Mouse (Mus musculus): ENCODE results near the gene Ppp3r2. TPM values are rescaled to one million over a fixed set of nuclear protein-coding genes. Genes with fewer than 3 reads are reported as not detected.

Ppp3r2 gene
- not detected in 2 replicates for total RNA-seq (2012; rRNA removed)

GRCm38 (mm10) chr4:49681812-49682211 is at the start of gene Ppp3r2:
TSS of gene Ppp3r2 (minus strand) at chr4:49682024.
- DNase-seq (ENCODE audit: low read depth, low spot score) = no peak
- in situ Hi-C loops (cut with MboI; ENCODE audit: low sequenced_read_pairs in 2 of 2, unreplicated experiment in 2 of 2) = no loop called here

GRCm38 (mm10) chr4:49729326-49729725 is 47.5 kb upstream of the Ppp3r2 start:
- Histone ChIP-seq H3K9ac (ENCODE audit: insufficient read depth, low read depth, low read length, poor library complexity, severe bottlenecking) (no peak overlapping the region), H3K4me3 (ENCODE audit: insufficient read depth in 1 of 2, low read depth in 1 of 2, low read length in 2 of 2, poor library complexity in 1 of 2, severe bottlenecking in 1 of 2) (no peak overlapping the region), H3K4me1 (ENCODE audit: control insufficient read depth in 2 of 2, insufficient read depth in 2 of 2, low read length in 2 of 2, poor library complexity in 1 of 2) (no peaks in the 10 kb centered on the region), H3K36me3 (ENCODE audit: control insufficient read depth, insufficient read depth, low read length, poor library complexity, severe bottlenecking) (no peaks in the 10 kb centered on the region), H3K27ac (ENCODE audit: insufficient read depth, low read depth, low read length, poor library complexity, severe bottlenecking) (no peak overlapping the region), H3K9me3 (ENCODE audit: control insufficient read depth, insufficient read depth, low read depth, low read length) (no peaks in the 10 kb centered on the region)
- in situ Hi-C loops (cut with MboI; ENCODE audit: low sequenced_read_pairs in 2 of 2, unreplicated experiment in 2 of 2) = no loop called here
- TF ChIP-seq ZC3H11A (IDR thresholded peaks at IDR 0.05; ENCODE audit: borderline replicate concordance, low read depth, low read length) (no peak), HCFC1 (IDR thresholded peaks at IDR 0.05; ENCODE audit: borderline replicate concordance, insufficient read depth, low read length) (no peak), MAFK (IDR thresholded peaks at IDR 0.05; ENCODE audit: insufficient read depth, low read depth, low read length) (no peak), CHD2 (IDR thresholded peaks at IDR 0.05; ENCODE audit: low read depth, low read length) (no peak), ZNF384 (IDR thresholded peaks at IDR 0.05; ENCODE audit: low read depth, low read length) (no peak)
- DNase-seq (ENCODE audit: low read depth, low spot score) = no peak

More at GRCm38 (mm10) chr4:49681812-49682211, at the start of gene Ppp3r2:
- Histone ChIP-seq H3K4me3 (ENCODE audit: insufficient read depth in 1 of 2, low read depth in 1 of 2, low read length in 2 of 2, poor library complexity in 1 of 2, severe bottlenecking in 1 of 2) (no peak within 1 kb of the TSS), H3K9me3 (ENCODE audit: control insufficient read depth, insufficient read depth, low read depth, low read length) (no peaks in the 10 kb centered on the region), H3K36me3 (ENCODE audit: control insufficient read depth, insufficient read depth, low read length, poor library complexity, severe bottlenecking) (no peaks in the 10 kb centered on the region), H3K9ac (ENCODE audit: insufficient read depth, low read depth, low read length, poor library complexity, severe bottlenecking) (no peak within 1 kb of the TSS), H3K4me1 (ENCODE audit: control insufficient read depth in 2 of 2, insufficient read depth in 2 of 2, low read length in 2 of 2, poor library complexity in 1 of 2) (no peaks in the 10 kb centered on the region), H3K27ac (ENCODE audit: insufficient read depth, low read depth, low read length, poor library complexity, severe bottlenecking) (no peak within 1 kb of the TSS)
- no peak for TF ChIP-seq ZC3H11A (IDR thresholded peaks at IDR 0.05; ENCODE audit: borderline replicate concordance, low read depth, low read length)

DNA sequence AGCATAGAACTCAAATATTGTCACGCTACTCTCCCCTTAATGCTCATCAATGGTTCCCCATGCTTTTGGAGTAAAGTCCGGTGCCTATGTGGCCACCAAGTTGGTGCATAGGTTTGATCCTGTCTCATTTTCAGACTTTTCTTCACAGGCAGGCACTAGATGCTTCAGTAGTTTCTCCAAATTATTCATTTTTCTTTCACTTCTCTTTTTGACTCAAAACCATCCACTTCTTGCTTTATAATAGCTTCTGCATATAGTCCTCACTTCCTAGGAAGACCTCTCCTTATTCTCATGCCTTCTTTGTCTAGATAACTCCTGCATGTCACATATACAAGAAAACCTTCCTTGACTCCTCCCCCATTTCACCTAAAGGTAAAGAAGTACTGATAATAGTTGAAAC is 42.1 kb upstream of the Ppp3r2 start:
- H3K4me1 ChIP-seq (ENCODE audit: control insufficient read depth in 2 of 2, insufficient read depth in 2 of 2, low read length in 2 of 2, poor library complexity in 1 of 2) = no peaks in the 10 kb centered on the region
- no peaks in the 10 kb centered on the region for H3K36me3 ChIP-seq (ENCODE audit: control insufficient read depth, insufficient read depth, low read length, poor library complexity, severe bottlenecking)
- H3K4me3 ChIP-seq (ENCODE audit: insufficient read depth in 1 of 2, low read depth in 1 of 2, low read length in 2 of 2, poor library complexity in 1 of 2, severe bottlenecking in 1 of 2) = no peak overlapping the region
- in situ Hi-C loops (cut with MboI; ENCODE audit: low sequenced_read_pairs in 2 of 2, unreplicated experiment in 2 of 2) = no loop called here
- TF ChIP-seq HCFC1 (IDR thresholded peaks at IDR 0.05; ENCODE audit: borderline replicate concordance, insufficient read depth, low read length) = no peak
- no peak for TF ChIP-seq ZC3H11A (IDR thresholded peaks at IDR 0.05; ENCODE audit: borderline replicate concordance, low read depth, low read length)
- no peak for TF ChIP-seq MAFK (IDR thresholded peaks at IDR 0.05; ENCODE audit: insufficient read depth, low read depth, low read length)
- no peak for TF ChIP-seq CHD2 (IDR thresholded peaks at IDR 0.05; ENCODE audit: low read depth, low read length)
- TF ChIP-seq ZNF384 (IDR thresholded peaks at IDR 0.05; ENCODE audit: low read depth, low read length) = no peak
- H3K27ac ChIP-seq (ENCODE audit: insufficient read depth, low read depth, low read length, poor library complexity, severe bottlenecking) = no peak overlapping the region
- DNase-seq (ENCODE audit: low read depth, low spot score) = no peak
- H3K9me3 ChIP-seq (ENCODE audit: control insufficient read depth, insufficient read depth, low read depth, low read length) = no peaks in the 10 kb centered on the region
- H3K9ac ChIP-seq (ENCODE audit: insufficient read depth, low read depth, low read length, poor library complexity, severe bottlenecking) = no peak overlapping the region

GRCm38 (mm10) chr4:49691405-49692194 is 9.8 kb upstream of the Ppp3r2 start:
- no peak for TF ChIP-seq CHD2 (IDR thresholded peaks at IDR 0.05; ENCODE audit: low read depth, low read length)
- no peak for TF ChIP-seq HCFC1 (IDR thresholded peaks at IDR 0.05; ENCODE audit: borderline replicate concordance, insufficient read depth, low read length)
- TF ChIP-seq ZNF384 (IDR thresholded peaks at IDR 0.05; ENCODE audit: low read depth, low read length) = no peak
- TF ChIP-seq ZC3H11A (IDR thresholded peaks at IDR 0.05; ENCODE audit: borderline replicate concordance, low read depth, low read length) = no peak
- TF ChIP-seq MAFK (IDR thresholded peaks at IDR 0.05; ENCODE audit: insufficient read depth, low read depth, low read length) = no peak
- no peak overlapping the region for H3K27ac ChIP-seq (ENCODE audit: insufficient read depth, low read depth, low read length, poor library complexity, severe bottlenecking)
- no peak overlapping the region for H3K4me3 ChIP-seq (ENCODE audit: insufficient read depth in 1 of 2, low read depth in 1 of 2, low read length in 2 of 2, poor library complexity in 1 of 2, severe bottlenecking in 1 of 2)
- in situ Hi-C loops (cut with MboI; ENCODE audit: low sequenced_read_pairs in 2 of 2, unreplicated experiment in 2 of 2) = no loop called here
- H3K36me3 ChIP-seq (ENCODE audit: control insufficient read depth, insufficient read depth, low read length, poor library complexity, severe bottlenecking) = no peaks in the 10 kb centered on the region
- no peak for DNase-seq (ENCODE audit: low read depth, low spot score)
- no peaks in the 10 kb centered on the region for H3K9me3 ChIP-seq (ENCODE audit: control insufficient read depth, insufficient read depth, low read depth, low read length)
- no peak overlapping the region for H3K9ac ChIP-seq (ENCODE audit: insufficient read depth, low read depth, low read length, poor library complexity, severe bottlenecking)
- H3K4me1 ChIP-seq (ENCODE audit: control insufficient read depth in 2 of 2, insufficient read depth in 2 of 2, low read length in 2 of 2, poor library complexity in 1 of 2) = no peaks in the 10 kb centered on the region
